Mouse (Mus musculus) left cerebral cortex, adult 2 months (tissue): ENCODE measurements around the gene Lrrc63. TPM values are rescaled to one million over a fixed set of nuclear protein-coding genes. Genes with fewer than 3 reads are reported as not detected.

Experiments
- DNase-seq, 2 experiments: peaks; one replicate each; pipeline ENCODE4 v3.0.0; 2021 to 2022; ENCODE audit warnings: low spot score in 2 of 2, mixed read lengths in 1 of 2; ENCODE audit errors: extremely low spot score in 1 of 2
- H3K27ac ChIP-seq: fragments of 200-600 bp; 2 replicates; pipeline ENCODE4 v1.8.1; 2022
- H3K4me3 ChIP-seq: fragments of 200-600 bp; 2 replicates; pipeline ENCODE4 v1.8.1; 2022
- CTCF ChIP-seq: fragments of 200-600 bp; IDR thresholded peaks from 2 replicates; pipeline ENCODE4 v1.8.1; 2022; ENCODE audit warnings: antibody characterized with exemption, mild to moderate bottlenecking, moderate library complexity
- intact Hi-C: fragments of 180-260 bp; cut with DNase I; formaldehyde crosslinking; loops from one replicate; pipeline ENCODE4 v1.15.1; 2025
- long read RNA-seq, 2 experiments: library from polyadenylated mRNA; stranded (forward); transcript quantifications; one replicate each; pipeline ENCODE4 v2.0.0; 2021; ENCODE audit warnings: borderline mapping rate in 2 of 2
- total RNA-seq, 2 experiments: library from RNA; stranded (reverse); gene quantifications; 2 replicates each; pipeline ENCODE4 v1.2.3; 2021

Lrrc63 gene
- total RNA-seq: not detected
- long read RNA-seq, experiment 1: 0 reads
- long read RNA-seq, experiment 2: 0 reads

DNA sequence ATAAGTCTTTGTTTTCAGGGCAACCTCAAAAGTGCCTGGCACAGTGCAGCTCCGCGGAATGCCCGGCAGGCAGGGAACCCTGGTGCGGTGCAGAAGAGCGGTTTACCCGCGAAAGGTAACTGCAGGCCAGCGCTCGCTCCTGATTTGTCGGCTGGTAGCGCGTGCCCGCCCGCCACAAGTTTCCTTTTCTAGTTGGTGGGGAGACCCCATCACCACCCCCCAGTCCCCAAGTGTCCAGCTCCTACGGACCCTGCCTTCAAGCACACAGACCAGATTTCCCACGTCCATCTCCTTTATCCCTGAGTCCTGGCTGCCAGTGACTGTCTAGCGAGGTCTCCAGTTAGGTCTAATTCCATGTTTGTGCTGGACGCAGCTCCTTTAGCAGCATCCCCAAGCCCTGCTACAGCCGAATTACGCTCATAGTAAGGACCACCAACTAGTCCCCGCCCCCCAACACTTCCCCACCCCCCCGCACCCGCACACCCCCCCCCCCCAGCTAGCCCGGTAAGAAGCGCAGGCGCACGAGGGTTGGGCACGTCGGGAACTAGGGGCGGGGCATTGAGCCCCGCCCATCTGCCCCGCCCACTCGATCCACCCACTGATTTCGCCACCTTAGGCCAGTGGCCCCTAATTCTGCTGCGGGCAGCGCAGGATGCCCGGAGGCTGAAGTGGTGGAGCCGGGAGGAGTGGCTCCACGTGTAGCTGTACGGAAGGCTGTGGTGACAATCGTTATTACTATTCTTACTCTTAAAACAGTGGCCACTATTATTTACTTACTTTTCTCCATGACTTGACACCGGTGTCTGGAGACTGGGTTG, at the start of gene Lrrc63, which contains the start of gene Lcp1:
Lrrc63 (minus strand) TSS at position 381 of the 818 bp plus-strand sequence.
Lcp1 (plus strand) TSS at position 601 of the 818 bp plus-strand sequence.
- peak; percentile 47 to 59 for DNase-seq
- intact Hi-C loops: loop anchor here (5.0 kb wide), 1 partner anchor 47 kb away; no protein-coding TSS in a partner anchor
- Histone ChIP-seq H3K4me3 (peak within 1 kb of the TSS; percentile 66), H3K27ac (peak within 1 kb of the TSS; percentile 61)
- TF ChIP-seq CTCF: peak; percentile 6; the same call in 1 of the 2 replicates

GRCm38 (mm10) chr14:75179255-75179963, 48.7 kb upstream of the Lrrc63 start:
- Histone ChIP-seq H3K27ac (no peak overlapping the region), H3K4me3 (no peak overlapping the region; the same call in 1 of the 2 replicates)
- TF ChIP-seq CTCF: no peak
- peak in 1 of 2 experiments; percentile 18 for DNase-seq
- intact Hi-C loops: loop anchor here (5.0 kb wide), 1 partner anchor 47 kb away; the partner anchor contains the start of genes Lcp1 and Lrrc63

DNA sequence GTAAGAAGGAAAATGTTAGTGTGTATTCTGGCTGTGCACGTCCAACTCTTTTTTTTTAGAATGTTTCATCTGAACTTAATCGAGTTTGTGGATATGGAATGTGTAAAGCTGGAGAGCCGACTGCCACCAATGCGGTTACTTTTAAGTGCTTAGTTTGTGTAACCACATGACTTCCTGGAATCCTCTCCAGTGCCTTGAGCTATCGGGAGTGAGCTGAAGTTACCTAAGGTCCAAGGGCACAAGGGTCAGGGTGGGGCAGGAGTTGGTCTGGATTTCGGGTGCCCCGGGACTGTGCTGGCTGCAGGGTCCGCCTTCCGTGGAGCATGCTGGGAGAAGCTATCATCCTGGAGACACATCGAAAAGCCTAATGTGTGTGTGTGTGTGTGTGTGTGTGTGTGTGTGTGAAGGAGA, 48.1 kb upstream of the Lrrc63 start:
- TF ChIP-seq CTCF: no peak
- intact Hi-C loops: loop anchor here (5.0 kb wide), 1 partner anchor 47 kb away; the partner anchor contains the start of genes Lcp1 and Lrrc63
- H3K27ac ChIP-seq: no peak overlapping the region
- 0 out of 2 replicates have a peak overlapping the region, but pooled peaks have one; percentile 13 for H3K4me3 ChIP-seq
- DNase-seq: no peak

GRCm38 (mm10) chr14:75178384-75178793, 47.7 kb upstream of the Lrrc63 start:
- no peak overlapping the region for H3K27ac ChIP-seq
- no peak overlapping the region for H3K4me3 ChIP-seq
- TF ChIP-seq CTCF: no peak
- intact Hi-C loops: loop anchor here (5.0 kb wide), 1 partner anchor 46 kb away; the partner anchor contains the start of genes Lcp1 and Lrrc63
- DNase-seq: no peak

DNA sequence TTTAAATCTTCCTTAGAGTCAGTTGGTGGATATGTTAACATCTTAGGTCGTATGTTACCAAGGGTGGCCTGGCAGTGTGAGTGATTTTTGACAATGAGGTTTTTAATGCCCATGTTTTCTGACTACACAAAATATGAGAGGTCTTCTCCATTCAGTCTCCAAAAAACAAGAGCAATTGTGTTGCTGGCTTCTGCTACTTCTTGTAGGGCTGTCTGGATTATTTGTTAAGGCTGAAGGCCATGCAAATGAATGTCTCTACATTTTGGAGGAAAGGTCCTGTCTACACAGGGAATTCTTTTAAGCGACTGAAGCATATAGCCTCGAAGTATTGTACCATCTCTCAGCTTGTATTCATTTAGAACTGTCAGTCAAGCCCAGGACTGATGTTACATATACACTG, 46.7 kb upstream of the Lrrc63 start:
- H3K4me3 ChIP-seq: no peak overlapping the region
- H3K27ac ChIP-seq: no peak overlapping the region
- no peak for TF ChIP-seq CTCF
- intact Hi-C loops: loop anchor here (5.0 kb wide), 1 partner anchor 45 kb away; the partner anchor contains the start of genes Lcp1 and Lrrc63
- DNase-seq: no peak

GRCm38 (mm10) chr14:75176425-75177045, 45.9 kb upstream of the Lrrc63 start:
- no peak for DNase-seq
- TF ChIP-seq CTCF: no peak
- intact Hi-C loops: loop anchor here (5.0 kb wide), 1 partner anchor 44 kb away; the partner anchor contains the start of genes Lcp1 and Lrrc63
- no peak overlapping the region for H3K27ac ChIP-seq
- H3K4me3 ChIP-seq: no peak overlapping the region

DNA sequence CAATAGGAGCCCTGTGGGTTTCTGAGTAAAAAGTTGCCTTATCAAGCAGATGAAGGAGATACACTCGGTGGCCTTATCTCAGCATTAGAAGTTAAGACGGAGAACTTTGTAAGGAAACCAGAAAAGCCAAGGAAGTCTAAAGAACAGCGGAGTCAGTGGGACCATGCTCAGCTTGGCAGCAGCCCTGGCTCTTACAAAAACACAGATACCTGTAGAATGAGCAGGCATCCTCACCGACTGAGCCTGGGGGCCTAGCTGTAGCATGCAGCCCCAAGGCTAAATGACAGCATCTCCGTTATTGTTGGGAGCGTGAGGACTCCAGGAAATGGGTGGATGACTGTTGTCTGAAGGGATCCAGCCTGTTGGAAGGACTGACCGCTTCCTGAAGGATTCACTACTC, 45.1 kb upstream of the Lrrc63 start:
- Histone ChIP-seq H3K4me3 (no peak overlapping the region), H3K27ac (no peak overlapping the region)
- intact Hi-C loops: loop anchor here (5.0 kb wide), 1 partner anchor 43 kb away; the partner anchor contains the start of genes Lcp1 and Lrrc63
- TF ChIP-seq CTCF: no peak
- no peak for DNase-seq

- no peak for TF ChIP-seq CTCF
- no peak for DNase-seq
- intact Hi-C loops: loop anchor here (5.0 kb wide), 1 partner anchor 43 kb away; the partner anchor contains the start of genes Lcp1 and Lrrc63
- H3K27ac ChIP-seq: no peak overlapping the region
- no peak overlapping the region for H3K4me3 ChIP-seq
Observed at GRCm38 (mm10) chr14:75174731-75175555, 44.3 kb upstream of the Lrrc63 start.

GRCm38 (mm10) chr14:75174296-75174695, 43.6 kb upstream of the Lrrc63 start:
- H3K27ac ChIP-seq: no peak overlapping the region
- TF ChIP-seq CTCF: no peak
- no peak overlapping the region for H3K4me3 ChIP-seq
- DNase-seq: no peak
- intact Hi-C loops: no loop called here

DNA sequence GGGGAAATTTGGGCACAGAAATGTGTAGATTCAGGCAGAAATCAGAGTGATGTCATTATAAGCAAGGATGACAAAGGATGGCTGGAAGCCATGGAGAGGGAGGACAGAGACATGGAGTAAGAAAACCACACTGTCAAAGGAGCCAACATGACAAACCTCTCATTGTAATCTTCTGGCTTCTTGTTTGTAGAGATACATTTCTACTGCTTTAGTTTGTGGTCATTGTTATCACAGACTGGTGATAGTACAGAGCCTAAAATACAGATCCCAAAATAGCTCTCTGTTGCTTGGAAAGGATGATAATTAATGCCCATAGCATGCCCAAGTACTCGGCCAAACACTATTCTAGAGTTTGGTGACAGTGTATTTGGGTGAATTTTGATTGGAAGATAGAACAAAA, 39.9 kb upstream of the Lrrc63 start:
- no peak for TF ChIP-seq CTCF
- Histone ChIP-seq H3K4me3 (no peak overlapping the region), H3K27ac (no peak overlapping the region)
- DNase-seq: no peak
- intact Hi-C loops: no loop called here
